Mouse (Mus musculus) skeletal muscle tissue, adult 2 months (tissue): Measurements from ENCODE around the gene Prss56.

Experiments used
- DNase-seq: peaks from one replicate; pipeline ENCODE4 v3.0.0-alpha.2; 2012; ENCODE audit warnings: low read depth, low spot score

Prss56 gene

DNA sequence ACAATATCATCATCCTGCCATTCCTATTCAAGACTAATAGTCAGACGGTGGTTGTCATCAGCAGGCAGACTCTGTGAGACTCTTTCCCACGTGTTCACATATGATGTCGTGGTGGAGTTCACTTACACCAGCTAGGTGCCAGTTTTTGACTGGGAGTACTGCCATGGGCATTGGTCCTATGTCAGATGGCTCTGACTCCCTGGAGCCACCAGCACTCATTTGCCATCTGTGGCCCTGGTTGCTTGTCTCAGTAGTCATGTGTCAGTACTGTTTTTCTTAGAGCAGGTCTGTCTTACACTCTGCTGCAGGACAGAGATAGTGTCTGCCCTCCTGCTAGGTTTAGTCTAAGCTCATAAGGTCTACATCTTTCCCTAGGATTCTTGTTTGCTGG is 44.0 kb downstream of the Prss56 start:
- DNase-seq: peak; percentile 79

DNA sequence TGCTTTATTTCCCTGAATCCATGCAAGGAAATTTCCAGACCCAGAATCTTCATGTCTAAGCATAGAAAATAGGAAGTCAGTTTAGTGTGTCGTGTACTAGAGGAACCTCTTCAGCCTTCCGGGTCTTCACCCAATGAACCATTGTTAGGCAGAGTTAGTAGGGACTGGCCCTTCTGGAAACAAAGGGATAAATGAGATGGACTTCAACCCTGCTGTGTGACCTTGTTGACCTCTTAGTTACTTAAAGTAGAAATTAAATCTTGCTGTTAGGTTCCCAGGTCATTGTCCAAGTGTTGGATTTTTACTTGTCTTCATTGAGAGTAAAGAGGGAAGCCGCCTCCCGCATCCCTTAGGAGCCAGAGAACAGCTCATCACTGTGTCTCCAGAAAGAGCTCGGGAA is 47.5 kb downstream of the Prss56 start:
- no peak for DNase-seq

DNA sequence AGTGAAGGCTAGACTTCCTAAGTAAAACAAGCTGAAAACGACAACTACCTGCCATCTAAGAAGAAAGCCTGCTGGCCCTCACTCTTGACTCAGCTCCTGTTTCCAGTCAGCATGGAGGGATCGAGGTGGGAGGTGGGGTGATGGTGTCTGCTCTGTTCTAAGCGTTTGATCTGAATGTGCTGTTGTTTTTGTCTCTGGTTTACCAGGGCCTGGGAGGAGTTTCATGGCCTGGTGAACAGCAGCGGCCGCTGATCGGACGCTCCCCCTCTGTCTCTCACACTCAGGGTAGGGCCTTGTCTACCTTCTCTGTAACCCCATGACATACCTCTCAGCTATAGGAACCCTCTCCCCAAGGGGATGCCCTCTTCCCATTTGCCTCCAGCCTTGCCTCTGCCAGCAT is 49.1 kb downstream of the Prss56 start:
- DNase-seq: no peak
